In genomic region chr14:38509016-38509415, GRCm38 (mm10) we compare ENCODE assay signal across 23 mouse cellular contexts.
A peak's percentile ranks its signal among the peaks of the same experiment; 100 is the strongest.
DNase-seq lines count a peak whose midpoint lies in the region; ATAC-seq and TF ChIP-seq lines count a peak whose summit lies in the region.
"Had no signal": no experiment of that assay in that cellular context is flagged by ENCODE, and none has a peak within 500 bp of the region (broad histone marks: within the 10 kb centered on the region; RNA-seq: fewer than 3 reads in every experiment).

No protein-coding gene starts in this region.

- H3K4me3 ChIP-seq in layer of hippocampus, adult 2 months: no peak overlapping the region
- H3K4me3 ChIP-seq in MEL (ENCODE audit: control insufficient read depth in 1 of 2, insufficient read depth in 1 of 2, low read depth in 2 of 2, low read length in 2 of 2): no peak overlapping the region
- no peak overlapping the region for H3K4me3 ChIP-seq in forebrain, embryonic 15.5 days

- H3K4me2 ChIP-seq in forebrain, embryonic 15.5 days (replicated peaks): no peak overlapping the region

- H3K9ac ChIP-seq in MEL (ENCODE audit: control insufficient read depth, low read depth, low read length, poor library complexity, severe bottlenecking): no peak overlapping the region
- no peak overlapping the region for H3K9ac ChIP-seq in forebrain, embryonic 15.5 days (replicated peaks)

- 57% methylated on average over 2 of the region's 2 CpGs for WGBS in forebrain, embryonic 15.5 days

- TF ChIP-seq RAD21 in MEL (IDR thresholded peaks at IDR 0.05; ENCODE audit: low read depth, low read length): peak; percentile 16

- DNase-seq in layer of hippocampus, adult 2 months (ENCODE audit: low spot score in 2 of 2): no peak
- no peak for DNase-seq in layer of hippocampus, postnatal 36 days
- DNase-seq in MEL (ENCODE audit: low read depth, low spot score): peak; percentile 33
- DNase-seq in Muller cell, postnatal 12 days (ENCODE audit: inconsistent ontology term): peak; percentile 77
- DNase-seq in layer of hippocampus, adult 9-10 months (ENCODE audit: low spot score): no peak
- DNase-seq: adrenal gland, adult 2 months; adrenal gland, adult 8-10 months; adrenal gland, postnatal 10 days; adrenal gland, postnatal 14 days; adrenal gland, postnatal 25 days; adrenal gland, postnatal 36 days; B cell, adult 2 months; cerebellum, adult 11 months; cerebellum, adult 11-12 months; cerebellum, adult 18-20 months; cerebellum, adult 2 months; cerebellum, adult 8-10 months had no signal

- no peak for ATAC-seq in forebrain, embryonic 15.5 days (replicated peaks)
- ATAC-seq: activated CD4-positive, CD25-positive, alpha-beta regulatory T cell, adult 4 months; CD4-positive, CD25-positive, alpha-beta regulatory T cell, adult 4 months; Patski had no signal

- peak; percentile 23 to 53; a peak in 2 of 4 replicates for TF ChIP-seq EP300 in MEL (IDR thresholded peaks at IDR 0.05; ENCODE audit: low read depth in 1 of 2, low read length in 2 of 2)

- H3K27ac ChIP-seq in layer of hippocampus, adult 2 months: no peak overlapping the region
- H3K27ac ChIP-seq in MEL (ENCODE audit: control insufficient read depth, low read depth, low read length): no peak overlapping the region
- no peak overlapping the region for H3K27ac ChIP-seq in forebrain, embryonic 15.5 days (replicated peaks)

- no peak for TF ChIP-seq POLR2A in MEL (IDR thresholded peaks at IDR 0.05; ENCODE audit: control insufficient read depth in 1 of 2, insufficient read depth in 1 of 2, low read depth in 1 of 2, low read length in 2 of 2, poor library complexity in 1 of 2)

- H3K27me3 ChIP-seq in MEL (ENCODE audit: control insufficient read depth in 1 of 2, insufficient read depth in 2 of 2, low read length in 2 of 2): no peaks in the 10 kb centered on the region
- no peaks in the 10 kb centered on the region for H3K27me3 ChIP-seq in forebrain, embryonic 15.5 days
- H3K27me3 ChIP-seq: CH12.LX, Patski had no signal

- peak; percentile 48 for TF ChIP-seq CTCF in layer of hippocampus, adult 2 months (conservative IDR thresholded peaks at IDR 0.05)
- peak in 1 of 3 experiments; percentile 21; a peak in 2 of 6 replicates for TF ChIP-seq CTCF in MEL (IDR thresholded peaks at IDR 0.05 in 2 of 3, conservative IDR thresholded peaks at IDR 0.05 in 1 of 3; ENCODE audit: control insufficient read depth in 1 of 3, insufficient read depth in 1 of 3, low read depth in 2 of 3, low read length in 3 of 3, poor library complexity in 1 of 3, severe bottlenecking in 1 of 3)

- peaks cover 3 to 24% of the 10 kb centered on the region in 2 experiments; a peak in 3 of 4 replicates for H3K4me1 ChIP-seq in MEL (ENCODE audit: control insufficient read depth in 1 of 2, insufficient read depth in 2 of 2, low read length in 2 of 2)
- H3K4me1 ChIP-seq in forebrain, embryonic 15.5 days: no peaks in the 10 kb centered on the region

- no peaks in the 10 kb centered on the region for H3K79me2 ChIP-seq in MEL (ENCODE audit: control insufficient read depth, insufficient read depth, low read length, poor library complexity)

- H3K9me3 ChIP-seq in MEL (replicated peaks; ENCODE audit: insufficient read depth, low read length): no peaks in the 10 kb centered on the region
- H3K9me3 ChIP-seq in forebrain, embryonic 15.5 days: no peaks in the 10 kb centered on the region
- H3K9me3 ChIP-seq: G1E had no signal

- H3K36me3 ChIP-seq in MEL (ENCODE audit: control insufficient read depth in 1 of 2, insufficient read depth in 2 of 2, low read length in 2 of 2): peaks cover 0 to 21% of the 10 kb centered on the region in 2 experiments; a peak in 2 of 4 replicates
- H3K36me3 ChIP-seq in forebrain, embryonic 15.5 days: no peaks in the 10 kb centered on the region
- H3K36me3 ChIP-seq: G1E had no signal

TF ChIP-seq in MEL, 35 proteins besides CTCF, POLR2A, EP300 and RAD21:
- no peak for TF ChIP-seq HCFC1 (IDR thresholded peaks at IDR 0.05; ENCODE audit: low read depth, low read length)
- no peak for TF ChIP-seq BHLHE40 (IDR thresholded peaks at IDR 0.05; ENCODE audit: borderline replicate concordance, low read depth, low read length)
- TF ChIP-seq POLR2AphosphoS5 (IDR thresholded peaks at IDR 0.05; ENCODE audit: borderline replicate concordance, low read depth, low read length): no peak
- no peak for TF ChIP-seq KAT2A (conservative IDR thresholded peaks at IDR 0.05; ENCODE audit: low read depth, low read length)
- no peak; the same call in 1 of the 2 replicates for TF ChIP-seq ETS1 (IDR thresholded peaks at IDR 0.05; ENCODE audit: low read depth, low read length)
- TF ChIP-seq SIN3A (IDR thresholded peaks at IDR 0.05; ENCODE audit: low read length): 0 out of 2 replicates have a peak, but pooled peaks have one; percentile 19
- peak; percentile 26; the same call in 1 of the 2 replicates for TF ChIP-seq SMC3 (IDR thresholded peaks at IDR 0.05; ENCODE audit: low read depth, low read length)
- 0 out of 2 replicates have a peak, but pooled peaks have one; percentile 31 for TF ChIP-seq GATA1 (IDR thresholded peaks at IDR 0.05; ENCODE audit: low read depth, low read length)
- TF ChIP-seq RCOR1 (IDR thresholded peaks at IDR 0.05; ENCODE audit: low read depth, low read length): 0 out of 2 replicates have a peak, but pooled peaks have one; percentile 21
- no peak for TF ChIP-seq MAFK (IDR thresholded peaks at IDR 0.05; ENCODE audit: borderline replicate concordance, low read depth, low read length)
- TF ChIP-seq MAX (IDR thresholded peaks at IDR 0.05; ENCODE audit: low read length): no peak
- no peak for TF ChIP-seq CHD2 (IDR thresholded peaks at IDR 0.05; ENCODE audit: low read length)
- no peak for TF ChIP-seq ZMIZ1 (IDR thresholded peaks at IDR 0.05; ENCODE audit: low read depth, low read length)
TF ChIP-seq in MEL: peak in this region for 4.

Comparison
In these comparisons a context has a peak if more than half of its experiments do, and no peak if none do; other contexts are left out.
1. DNase-seq: peak in MEL (single experiment) and Muller cell, postnatal 12 days (single experiment); none in layer of hippocampus, adult 2 months (0 of 2), layer of hippocampus, postnatal 36 days (0 of 2) and layer of hippocampus, adult 9-10 months (single experiment).